Mouse (Mus musculus): ENCODE data around the gene Dlgap5.

The Dlgap5 gene

GRCm38 (mm10) chr14:47395462-47396026 lies 22.7 kb downstream of the Dlgap5 start:
- peak; percentile 45 to 49 for DNase-seq (ENCODE audit: low spot score in 2 of 2)

- DNase-seq (ENCODE audit: low spot score in 2 of 2): no peak
Observed at GRCm38 (mm10) chr14:47395007-47395406, 23.2 kb downstream of the Dlgap5 start.

- DNase-seq (ENCODE audit: low spot score in 2 of 2): no peak
Observed at GRCm38 (mm10) chr14:47393354-47394094, 24.7 kb downstream of the Dlgap5 start.

- DNase-seq (ENCODE audit: low spot score in 2 of 2): no peak
Observed at GRCm38 (mm10) chr14:47386125-47386524, 32.1 kb downstream of the Dlgap5 start.

- no peak for DNase-seq (ENCODE audit: low spot score in 2 of 2)
Observed at GRCm38 (mm10) chr14:47384653-47385052, 33.6 kb downstream of the Dlgap5 start.

GRCm38 (mm10) chr14:47383911-47384310 lies 34.3 kb downstream of the Dlgap5 start:
- no peak for DNase-seq (ENCODE audit: low spot score in 2 of 2)

GRCm38 (mm10) chr14:47378336-47378735 lies 39.9 kb downstream of the Dlgap5 start:
- DNase-seq (ENCODE audit: low spot score in 2 of 2): no peak

GRCm38 (mm10) chr14:47376526-47376925 lies 41.7 kb downstream of the Dlgap5 start:
- no peak for DNase-seq (ENCODE audit: low spot score in 2 of 2)

- no peak for DNase-seq (ENCODE audit: low spot score in 2 of 2)
Observed at GRCm38 (mm10) chr14:47373728-47374678, 44.2 kb downstream of the Dlgap5 start.

- DNase-seq (ENCODE audit: low spot score in 2 of 2): no peak
Observed at GRCm38 (mm10) chr14:47371689-47372088, 46.5 kb downstream of the Dlgap5 start.

GRCm38 (mm10) chr14:47370790-47371189 lies 47.4 kb downstream of the Dlgap5 start:
- DNase-seq (ENCODE audit: low spot score in 2 of 2): no peak

- peak; percentile 38 to 49 for DNase-seq (ENCODE audit: low spot score in 2 of 2)
Observed at GRCm38 (mm10) chr14:47369741-47370140, 48.5 kb downstream of the Dlgap5 start.

GRCm38 (mm10) chr14:47367461-47367860 lies 50.7 kb downstream of the Dlgap5 start, which contains the start of gene Lgals3:
Lgals3 (plus strand) TSS chr14:47367751.
- DNase-seq (ENCODE audit: low spot score in 2 of 2): peak in 1 of 2 experiments; percentile 19

- DNase-seq (ENCODE audit: low spot score in 2 of 2): peak; percentile 18 to 26
Observed at GRCm38 (mm10) chr14:47366881-47367321, 51.3 kb downstream of the Dlgap5 start.

- DNase-seq (ENCODE audit: low spot score in 2 of 2): peak in 1 of 2 experiments; percentile 32
Observed at GRCm38 (mm10) chr14:47364742-47365449, 53.3 kb downstream of the Dlgap5 start.

- no peak for DNase-seq (ENCODE audit: low spot score in 2 of 2)
Observed at GRCm38 (mm10) chr14:47361899-47362298, 56.3 kb downstream of the Dlgap5 start.

GRCm38 (mm10) chr14:47361418-47361817 lies 56.8 kb downstream of the Dlgap5 start:
- DNase-seq (ENCODE audit: low spot score in 2 of 2): no peak

GRCm38 (mm10) chr14:47359610-47360009 lies 58.6 kb downstream of the Dlgap5 start:
- no peak for DNase-seq (ENCODE audit: low spot score in 2 of 2)

GRCm38 (mm10) chr14:47356622-47357021 lies 61.6 kb downstream of the Dlgap5 start:
- no peak for DNase-seq (ENCODE audit: low spot score in 2 of 2)

GRCm38 (mm10) chr14:47354948-47355347 lies 63.3 kb downstream of the Dlgap5 start:
- no peak for DNase-seq (ENCODE audit: low spot score in 2 of 2)

GRCm38 (mm10) chr14:47354111-47354577 lies 64.1 kb downstream of the Dlgap5 start:
- DNase-seq (ENCODE audit: low spot score in 2 of 2): no peak
